Comparison of ENCODE assay signal across 31 mouse cellular contexts in the genomic region with DNA sequence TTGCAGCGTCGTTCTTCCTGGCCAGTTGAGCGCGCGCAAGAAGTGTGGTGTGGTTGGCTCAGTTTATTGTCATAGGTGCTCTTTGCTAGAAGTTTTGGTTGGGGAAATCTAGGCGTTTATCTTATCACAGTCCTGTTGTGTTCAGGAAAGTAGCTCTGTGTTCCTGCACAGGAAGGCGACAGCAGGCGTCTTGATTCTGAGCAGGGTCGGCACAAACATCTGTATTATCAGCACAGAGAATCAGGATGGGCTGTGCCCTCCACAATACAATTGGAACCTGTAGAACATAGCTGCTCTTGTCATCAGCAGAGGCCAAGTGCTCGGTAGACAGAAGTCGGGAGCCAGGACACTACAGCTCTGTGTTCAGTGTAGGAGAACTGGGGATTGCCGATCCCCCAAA.
DNase-seq lines count a peak whose midpoint lies in the region; ATAC-seq and TF ChIP-seq lines count a peak whose summit lies in the region.
"Had no signal": no experiment of that assay in that cellular context is flagged by ENCODE, and none has a peak within 500 bp of the region (broad histone marks: within the 10 kb centered on the region; RNA-seq: fewer than 3 reads in every experiment).

No protein-coding gene starts in this region.

- H3K27ac ChIP-seq in brown adipose tissue, adult 24 weeks (replicated peaks; ENCODE audit: low read depth, low read length): peak overlapping the region; percentile 86
- peak overlapping the region; percentile 70; the same call in 1 of the 2 replicates for H3K27ac ChIP-seq in heart, postnatal 0 days (ENCODE audit: low read depth)
- H3K27ac ChIP-seq: embryonic facial prominence, embryonic 12.5 days; forebrain, embryonic 10.5 days; forebrain, embryonic 15.5 days; hindbrain, embryonic 14.5 days; limb, embryonic 10.5 days; limb, embryonic 15.5 days; liver, embryonic 14.5 days; lung, embryonic 15.5 days; midbrain, embryonic 12.5 days; neural tube, embryonic 12.5 days; stomach, embryonic 15.5 days had no signal

- H3K4me3 ChIP-seq in brown adipose tissue, adult 24 weeks (ENCODE audit: insufficient read depth, low read depth, low read length): no peak overlapping the region
- H3K4me3 ChIP-seq in heart, postnatal 0 days (ENCODE audit: low read depth, low read length): no peak overlapping the region
- H3K4me3 ChIP-seq: embryonic facial prominence, embryonic 12.5 days; forebrain, embryonic 10.5 days; forebrain, embryonic 15.5 days; limb, embryonic 10.5 days; limb, embryonic 15.5 days; lung, embryonic 15.5 days; megakaryocyte, embryonic 14.5 days; midbrain, embryonic 12.5 days; myocyte; neural tube, embryonic 12.5 days; stomach, embryonic 15.5 days had no signal

- H3K36me3 ChIP-seq in heart, postnatal 0 days (replicated peaks; ENCODE audit: control insufficient read depth, insufficient read depth, low read length): no peaks in the 10 kb centered on the region
- H3K36me3 ChIP-seq: embryonic facial prominence, embryonic 12.5 days; forebrain, embryonic 10.5 days; forebrain, embryonic 15.5 days; limb, embryonic 10.5 days; limb, embryonic 15.5 days; lung, embryonic 15.5 days; midbrain, embryonic 12.5 days; neural tube, embryonic 12.5 days; stomach, embryonic 15.5 days had no signal

- H3K4me1 ChIP-seq in brown adipose tissue, adult 24 weeks (ENCODE audit: control insufficient read depth, insufficient read depth, insufficient read length, low read length): peaks cover 28% of the 10 kb centered on the region
- peaks cover 21% of the 10 kb centered on the region for H3K4me1 ChIP-seq in heart, postnatal 0 days (ENCODE audit: control insufficient read depth, insufficient read depth)
- H3K4me1 ChIP-seq: embryonic facial prominence, embryonic 12.5 days; forebrain, embryonic 15.5 days; limb, embryonic 10.5 days; limb, embryonic 15.5 days; lung, embryonic 15.5 days; midbrain, embryonic 12.5 days; neural tube, embryonic 12.5 days; stomach, embryonic 15.5 days had no signal

- no peaks in the 10 kb centered on the region for H3K27me3 ChIP-seq in heart, postnatal 0 days (ENCODE audit: control insufficient read depth, insufficient read depth, low read length)
- H3K27me3 ChIP-seq: embryonic facial prominence, embryonic 12.5 days; forebrain, embryonic 15.5 days; limb, embryonic 15.5 days; lung, embryonic 15.5 days; megakaryocyte, embryonic 14.5 days; midbrain, embryonic 12.5 days; neural tube, embryonic 12.5 days; stomach, embryonic 15.5 days had no signal

- peak; percentile 80 for TF ChIP-seq EP300 in heart, postnatal 0 days (IDR thresholded peaks at IDR 0.05; ENCODE audit: low read depth)

- no peak overlapping the region for H3K4me2 ChIP-seq in heart, postnatal 0 days (ENCODE audit: low read depth, low read length)
- H3K4me2 ChIP-seq: embryonic facial prominence, embryonic 12.5 days; forebrain, embryonic 15.5 days; hindbrain, embryonic 14.5 days; limb, embryonic 15.5 days; lung, embryonic 15.5 days; midbrain, embryonic 12.5 days; neural tube, embryonic 12.5 days; stomach, embryonic 15.5 days had no signal

- 0 out of 2 replicates have a peak, but pooled peaks cover 6% of the 10 kb centered on the region for H3K9me3 ChIP-seq in heart, postnatal 0 days (replicated peaks; ENCODE audit: control insufficient read depth, low read length)
- H3K9me3 ChIP-seq: embryonic facial prominence, embryonic 12.5 days; forebrain, embryonic 10.5 days; forebrain, embryonic 15.5 days; limb, embryonic 10.5 days; limb, embryonic 15.5 days; lung, embryonic 15.5 days; midbrain, embryonic 12.5 days; neural tube, embryonic 12.5 days; stomach, embryonic 15.5 days had no signal

- WGBS in heart, postnatal 0 days: 53% methylated on average over 12 of the region's 12 CpGs

- H3K9ac ChIP-seq in heart, postnatal 0 days (replicated peaks; ENCODE audit: low read depth, low read length): no peak overlapping the region
- H3K9ac ChIP-seq: embryonic facial prominence, embryonic 12.5 days; forebrain, embryonic 15.5 days; hindbrain, embryonic 14.5 days; limb, embryonic 15.5 days; liver, embryonic 14.5 days; lung, embryonic 15.5 days; midbrain, embryonic 12.5 days; neural tube, embryonic 12.5 days; stomach, embryonic 15.5 days had no signal

- intact Hi-C loops in heart, postnatal 36 days (cut with DNase I): no loop called here

- peak; percentile 47 to 84 for DNase-seq in heart, adult 18-20 months
- DNase-seq in heart, postnatal 36 days: no peak
- no peak for DNase-seq in heart, postnatal 0 days (ENCODE audit: low spot score)
- peak; percentile 38 for DNase-seq in lung, postnatal 10 days
- DNase-seq in thymus, postnatal 4 days: no peak
- no peak for DNase-seq in ovary, adult 18-20 months (ENCODE audit: low spot score)
- DNase-seq: adrenal gland, adult 8-10 months; B cell, adult 2 months; cerebellum, adult 11 months; cerebellum, adult 9-11 months; embryo, embryonic 11 days; kidney, adult 9 months; kidney, postnatal 10 days; layer of hippocampus, postnatal 36 days; right cerebral cortex, postnatal 14 days had no signal

- TF ChIP-seq CTCF in heart, postnatal 0 days (IDR thresholded peaks at IDR 0.05; ENCODE audit: low read depth): no peak

- ATAC-seq in heart, postnatal 0 days (ENCODE audit: insufficient read depth, low read depth): 0 out of 2 replicates have a peak, but pooled peaks have one; percentile 30
- no peak for ATAC-seq in megakaryocyte, adult 5-6 weeks (ENCODE audit: poor library complexity, severe bottlenecking)
- ATAC-seq: forebrain, embryonic 15.5 days; intestine, postnatal 0 days had no signal

Comparison
In these comparisons a context has a peak if more than half of its experiments do, and no peak if none do; other contexts are left out.
1. DNase-seq: peak in heart, adult 18-20 months (2 of 2) and lung, postnatal 10 days (single experiment); none in heart, postnatal 36 days (0 of 2), heart, postnatal 0 days (single experiment), thymus, postnatal 4 days (single experiment) and ovary, adult 18-20 months (single experiment).